Mouse (Mus musculus) olfactory bulb, adult 2 months (tissue): ENCODE results near the gene P4hb. TPM values are rescaled to one million over a fixed set of nuclear protein-coding genes. Genes with fewer than 3 reads are reported as not detected.
"Not testable (repeated sequence)": the region's sequence is repeated elsewhere in the genome, so short reads cannot be mapped to it uniquely, and the experiment has no call there.

Experiments
- H3K27ac ChIP-seq: fragments of 200-500 bp; 2 replicates; pipeline ENCODE4 v1.5.1; 2012; ENCODE audit warnings: low read depth, low read length; ENCODE audit not compliant: insufficient read depth
- H3K4me1 ChIP-seq: fragments of 200-500 bp; 2 replicates; pipeline ENCODE4 v1.6.1; 2012; ENCODE audit warnings: low read length; ENCODE audit not compliant: control insufficient read depth, insufficient read depth
- H3K4me3 ChIP-seq: fragments of 200-500 bp; 2 replicates; pipeline ENCODE4 v1.5.1; 2012; ENCODE audit warnings: mild to moderate bottlenecking, low read depth, low read length, moderate library complexity; ENCODE audit not compliant: insufficient read depth
- CTCF ChIP-seq: fragments of 200-500 bp; IDR thresholded peaks from 2 replicates; pipeline ENCODE4 v1.5.1; 2012; ENCODE audit warnings: low read depth, mild to moderate bottlenecking, low read length, moderate library complexity; ENCODE audit not compliant: insufficient read depth
- POLR2A ChIP-seq: fragments of 200-500 bp; IDR thresholded peaks from 2 replicates; pipeline ENCODE4 v1.6.1; 2012; ENCODE audit warnings: mild to moderate bottlenecking, low read depth, low read length, moderate library complexity; ENCODE audit not compliant: insufficient read depth
- WGBS: fragments of 180-500 bp; shearing (Covaris S2); methylation state at CpG from one replicate; pipeline ENCODE4 v1.1.7; 2018; 5-methylcytosine and 5-hydroxymethylcytosine counted together
- polyA plus RNA-seq: library from polyadenylated mRNA; stranded (reverse); fragments of >200 nt; gene quantifications from 2 replicates; pipeline ENCODE4 v1.2.4, GENCODE M21; 2012; ENCODE audit warnings: low replicate concordance; ENCODE audit not compliant: missing spikeins, insufficient read depth, insufficient read length

Gene P4hb
- polyA plus RNA-seq, 1 experiment, result 309 TPM

GRCm38 (mm10) chr11:120562949-120563348 is 10.1 kb downstream of the P4hb start:
- 96% methylated on average over 13 of the region's 13 CpGs for WGBS
- Histone ChIP-seq H3K27ac (no peak overlapping the region), H3K4me1 (no peaks in the 10 kb centered on the region), H3K4me3 (no peak overlapping the region)
- TF ChIP-seq CTCF, result no peak
- TF ChIP-seq POLR2A, result no peak

- TF ChIP-seq POLR2A (no peak), CTCF (no peak)
- WGBS, result 91% methylated on average over 13 of the region's 13 CpGs
- Histone ChIP-seq H3K4me1 (no peaks in the 10 kb centered on the region), H3K4me3 (no peak overlapping the region), H3K27ac (no peak overlapping the region)
These were observed 11.9 kb downstream of the P4hb start for GRCm38 (mm10) chr11:120560952-120561728.

GRCm38 (mm10) chr11:120558843-120559242 is 14.2 kb downstream of the P4hb start:
- WGBS, result 91% methylated on average over 6 of the region's 6 CpGs
- H3K4me3 ChIP-seq, H3K4me1 ChIP-seq, H3K27ac ChIP-seq: not testable (repeated sequence)

GRCm38 (mm10) chr11:120555260-120555659 is 17.8 kb downstream of the P4hb start:
- no peak overlapping the region for H3K4me3 ChIP-seq
- TF ChIP-seq CTCF (no peak), POLR2A (no peak)
- H3K4me1 ChIP-seq, result peaks cover 6% of the 10 kb centered on the region
- 75% methylated on average over 2 of the region's 2 CpGs for WGBS
- H3K27ac ChIP-seq, result no peak overlapping the region

GRCm38 (mm10) chr11:120554834-120555233 is 18.2 kb downstream of the P4hb start:
- peaks cover 10% of the 10 kb centered on the region for H3K4me1 ChIP-seq
- WGBS, result 75% methylated on average over 7 of the region's 7 CpGs
- TF ChIP-seq POLR2A, result no peak
- no peak for TF ChIP-seq CTCF
- no peak overlapping the region for H3K27ac ChIP-seq
- no peak overlapping the region for H3K4me3 ChIP-seq

GRCm38 (mm10) chr11:120552736-120553135 is 20.3 kb downstream of the P4hb start:
- Histone ChIP-seq H3K4me3 (no peak overlapping the region), H3K4me1 (peaks cover 19% of the 10 kb centered on the region), H3K27ac (no peak overlapping the region)
- TF ChIP-seq CTCF, result no peak
- WGBS, result 64% methylated on average over 5 of the region's 5 CpGs

GRCm38 (mm10) chr11:120550810-120551440 is 22.1 kb downstream of the P4hb start, which contains the start of gene Ppp1r27:
Gene Ppp1r27 (minus strand): TSS chr11:120551132.
- WGBS, result 96% methylated on average over 28 of the region's 28 CpGs
- Histone ChIP-seq H3K4me1 (peaks cover 22% of the 10 kb centered on the region), H3K4me3 (peak within 1 kb of the TSS; percentile 86), H3K27ac (peak within 1 kb of the TSS; percentile 45; the same call in 1 of the 2 replicates)
- TF ChIP-seq CTCF (no peak), POLR2A (no peak)

- WGBS, result 71% methylated on average over 11 of the region's 11 CpGs
- Histone ChIP-seq H3K4me3 (peak overlapping the region; percentile 86), H3K27ac (peak overlapping the region; percentile 45; the same call in 1 of the 2 replicates), H3K4me1 (peaks cover 22% of the 10 kb centered on the region)
- TF ChIP-seq POLR2A (no peak), CTCF (no peak)
These were observed 22.9 kb downstream of the P4hb start for GRCm38 (mm10) chr11:120549986-120550809.
